Mouse (Mus musculus): ENCODE data around the gene Ints7.

DNA sequence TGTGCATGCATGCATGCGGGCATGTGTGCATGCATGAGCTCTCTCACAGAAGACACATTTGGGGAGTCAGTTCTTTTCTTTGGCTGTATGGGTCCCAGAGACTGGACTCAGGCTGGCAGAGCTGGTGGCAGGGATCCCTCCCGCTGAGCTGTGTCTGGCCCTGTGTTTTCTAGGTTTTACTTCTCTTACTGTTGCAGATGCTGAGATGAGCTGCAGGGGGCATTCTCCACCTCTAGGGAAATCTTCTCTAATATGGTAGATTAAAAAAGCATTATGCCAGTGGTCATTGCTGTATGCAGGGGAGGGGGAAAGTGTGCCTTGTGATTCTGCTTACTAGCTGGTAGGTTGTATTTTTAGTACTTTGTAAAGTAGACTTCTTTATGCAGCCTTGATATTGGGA is 10.3 kb downstream of the Ints7 start:
- TF ChIP-seq POLR2A (IDR thresholded peaks at IDR 0.05; ENCODE audit: insufficient read depth, low read depth, low read length) (no peak), CTCF (IDR thresholded peaks at IDR 0.05; ENCODE audit: insufficient read depth, low read depth, low read length) (no peak)

Measured in olfactory bulb, adult 2 months (tissue).